Mouse (Mus musculus): ENCODE data around the gene Camk2g.

- no peak for TF ChIP-seq JUND (IDR thresholded peaks at IDR 0.05; ENCODE audit: low read depth, low read length)
- TF ChIP-seq POLR2A (IDR thresholded peaks at IDR 0.05; ENCODE audit: control insufficient read depth in 1 of 2, insufficient read depth in 1 of 2, low read depth in 1 of 2, low read length in 2 of 2, poor library complexity in 1 of 2), result no peak
- no peak for TF ChIP-seq MYC (IDR thresholded peaks at IDR 0.05; ENCODE audit: low read depth, low read length)
- TF ChIP-seq NRF1 (IDR thresholded peaks at IDR 0.05; ENCODE audit: insufficient read depth, low read depth, low read length, poor library complexity, severe bottlenecking), result no peak
- TF ChIP-seq CTCF (IDR thresholded peaks at IDR 0.05 in 2 of 3, conservative IDR thresholded peaks at IDR 0.05 in 1 of 3; ENCODE audit: control insufficient read depth in 1 of 3, insufficient read depth in 1 of 3, low read depth in 2 of 3, low read length in 3 of 3, poor library complexity in 1 of 3, severe bottlenecking in 1 of 3), result no peak
- no peak for TF ChIP-seq NELFE (IDR thresholded peaks at IDR 0.05; ENCODE audit: low read depth, low read length)
- no peak for TF ChIP-seq ZMIZ1 (IDR thresholded peaks at IDR 0.05; ENCODE audit: low read depth, low read length)
These were observed 2.8 kb upstream of the Camk2g start for GRCm38 (mm10) chr14:20796643-20797042.
